In genomic region chr2:93772054-93772764, GRCm38 (mm10) we compare ENCODE assay signal across 10 mouse cellular contexts. TPM values are rescaled to one million over a fixed set of nuclear protein-coding genes. Genes with fewer than 3 reads are reported as not detected.
DNase-seq lines count a peak whose midpoint lies in the region; ATAC-seq lines count a peak whose summit lies in the region.
"Had no signal": no experiment of that assay in that cellular context is flagged by ENCODE, and none has a peak within 500 bp of the region (broad histone marks: within the 10 kb centered on the region; RNA-seq: fewer than 3 reads in every experiment).

No protein-coding gene starts in this region.

- H3K9me3 ChIP-seq in hindbrain, embryonic 14.5 days (ENCODE audit: control insufficient read depth, low read length) = no peaks in the 10 kb centered on the region
- H3K9me3 ChIP-seq in hindbrain, embryonic 12.5 days (replicated peaks) = no peaks in the 10 kb centered on the region
- no peaks in the 10 kb centered on the region for H3K9me3 ChIP-seq in forebrain, embryonic 16.5 days (ENCODE audit: control insufficient read depth, low read length)
- H3K9me3 ChIP-seq: embryonic facial prominence, embryonic 15.5 days; megakaryocyte, embryonic 14.5 days had no signal

- no peaks in the 10 kb centered on the region for H3K27me3 ChIP-seq in hindbrain, embryonic 14.5 days (ENCODE audit: control insufficient read depth, insufficient read depth, low read length)
- no peaks in the 10 kb centered on the region for H3K27me3 ChIP-seq in hindbrain, embryonic 12.5 days
- H3K27me3 ChIP-seq in forebrain, embryonic 16.5 days (replicated peaks; ENCODE audit: control insufficient read depth, insufficient read depth, low read length) = no peaks in the 10 kb centered on the region
- H3K27me3 ChIP-seq: embryonic facial prominence, embryonic 15.5 days; megakaryocyte, embryonic 14.5 days had no signal

- no peak overlapping the region for H3K27ac ChIP-seq in hindbrain, embryonic 14.5 days
- no peak overlapping the region for H3K27ac ChIP-seq in hindbrain, embryonic 12.5 days
- no peak overlapping the region for H3K27ac ChIP-seq in forebrain, embryonic 16.5 days (ENCODE audit: low read length)
- H3K27ac ChIP-seq: embryonic facial prominence, embryonic 15.5 days had no signal

- no peak for DNase-seq in hindbrain, embryonic 14.5 days (ENCODE audit: low spot score)
- DNase-seq in R1 (ENCODE audit: low read depth, low spot score) = peak; percentile 86
- peak; percentile 22 for DNase-seq in lung, postnatal 10 days
- no peak for DNase-seq in urinary bladder, adult 18-20 months (ENCODE audit: low spot score in 2 of 2)
- DNase-seq in MN1 (ENCODE audit: low spot score) = no peak
- DNase-seq in layer of hippocampus, postnatal 25 days (ENCODE audit: extremely low spot score in 1 of 2, low spot score in 1 of 2) = no peak

- no peaks in the 10 kb centered on the region for H3K36me3 ChIP-seq in hindbrain, embryonic 14.5 days (replicated peaks; ENCODE audit: control insufficient read depth, insufficient read depth)
- peaks cover 4% of the 10 kb centered on the region; the same call in 1 of the 2 replicates for H3K36me3 ChIP-seq in hindbrain, embryonic 12.5 days
- H3K36me3 ChIP-seq in forebrain, embryonic 16.5 days (ENCODE audit: control insufficient read depth, insufficient read depth) = 0 out of 2 replicates have a peak, but pooled peaks cover 3% of the 10 kb centered on the region

- H3K9ac ChIP-seq in hindbrain, embryonic 14.5 days = no peak overlapping the region
- H3K9ac ChIP-seq in hindbrain, embryonic 12.5 days = no peak overlapping the region; the same call in 1 of the 2 replicates
- H3K9ac ChIP-seq in forebrain, embryonic 16.5 days (replicated peaks; ENCODE audit: low read depth, low read length) = no peak overlapping the region
- H3K9ac ChIP-seq: embryonic facial prominence, embryonic 15.5 days had no signal

- ATAC-seq in hindbrain, embryonic 14.5 days (ENCODE audit: low FRiP score) = 0 out of 2 replicates have a peak, but pooled peaks have one; percentile 40
- ATAC-seq in hindbrain, embryonic 12.5 days (ENCODE audit: low FRiP score) = no peak
- ATAC-seq in forebrain, embryonic 16.5 days = peak; percentile 58; the same call in 1 of the 2 replicates

- no peak overlapping the region for H3K4me3 ChIP-seq in hindbrain, embryonic 14.5 days (replicated peaks; ENCODE audit: low read length)
- no peak overlapping the region for H3K4me3 ChIP-seq in hindbrain, embryonic 12.5 days
- no peak overlapping the region for H3K4me3 ChIP-seq in forebrain, embryonic 16.5 days (replicated peaks; ENCODE audit: low read length)
- H3K4me3 ChIP-seq: embryonic facial prominence, embryonic 15.5 days; megakaryocyte, embryonic 14.5 days had no signal

- WGBS in hindbrain, embryonic 14.5 days = 51% methylated on average over 16 of the region's 16 CpGs
- 49% methylated on average over 16 of the region's 16 CpGs for WGBS in hindbrain, embryonic 12.5 days
- 39% methylated on average over 16 of the region's 16 CpGs for WGBS in forebrain, embryonic 16.5 days

- peaks cover 2% of the 10 kb centered on the region; the same call in 1 of the 2 replicates for H3K4me1 ChIP-seq in hindbrain, embryonic 14.5 days (replicated peaks; ENCODE audit: control insufficient read depth, insufficient read depth, low read length)
- peaks cover 29% of the 10 kb centered on the region for H3K4me1 ChIP-seq in hindbrain, embryonic 12.5 days
- peaks cover 4% of the 10 kb centered on the region; the same call in 1 of the 2 replicates for H3K4me1 ChIP-seq in forebrain, embryonic 16.5 days (replicated peaks; ENCODE audit: control insufficient read depth, insufficient read depth, low read length)

- H3K4me2 ChIP-seq in hindbrain, embryonic 14.5 days (replicated peaks) = no peak overlapping the region
- H3K4me2 ChIP-seq in hindbrain, embryonic 12.5 days (replicated peaks) = no peak overlapping the region
- H3K4me2 ChIP-seq in forebrain, embryonic 16.5 days (ENCODE audit: low read length) = no peak overlapping the region
- H3K4me2 ChIP-seq: embryonic facial prominence, embryonic 15.5 days had no signal

RNA-seq across cellular contexts. Expression of gene Ext2, which starts 50.2 kb away (rescaled TPM):
- polyA plus RNA-seq in hindbrain, embryonic 14.5 days (2014; fragmentation: Nextera tagmentation; extraction: Ambion mirVana) = 71.3 and 77.7 TPM in 2 replicates
- polyA plus RNA-seq in hindbrain, embryonic 12.5 days (2016; fragmentation: Nextera tagmentation; extraction: Ambion mirVana) = 84.7 and 86.7 TPM in 2 replicates
- polyA plus RNA-seq in forebrain, embryonic 16.5 days (2015; fragmentation: Nextera tagmentation; extraction: Ambion mirVana) = 69.1 and 69.7 TPM in 2 replicates
- total RNA-seq in layer of hippocampus, postnatal 25 days (2021) = 10 to 100 TPM; 50.2 to 51.0 TPM

Comparison
In these comparisons a context has a peak if more than half of its experiments do, and no peak if none do; other contexts are left out.
1. DNase-seq: peak in R1 (single experiment) and lung, postnatal 10 days (single experiment); none in hindbrain, embryonic 14.5 days (single experiment), urinary bladder, adult 18-20 months (0 of 2), MN1 (single experiment) and layer of hippocampus, postnatal 25 days (0 of 2).